Mouse (Mus musculus): ENCODE measurements around the gene Capn15. TPM values are rescaled to one million over a fixed set of nuclear protein-coding genes. Genes with fewer than 3 reads are reported as not detected.

Capn15 gene
- total RNA-seq, 2 experiments from 2014 or later: 14.2 to 14.5 TPM

DNA sequence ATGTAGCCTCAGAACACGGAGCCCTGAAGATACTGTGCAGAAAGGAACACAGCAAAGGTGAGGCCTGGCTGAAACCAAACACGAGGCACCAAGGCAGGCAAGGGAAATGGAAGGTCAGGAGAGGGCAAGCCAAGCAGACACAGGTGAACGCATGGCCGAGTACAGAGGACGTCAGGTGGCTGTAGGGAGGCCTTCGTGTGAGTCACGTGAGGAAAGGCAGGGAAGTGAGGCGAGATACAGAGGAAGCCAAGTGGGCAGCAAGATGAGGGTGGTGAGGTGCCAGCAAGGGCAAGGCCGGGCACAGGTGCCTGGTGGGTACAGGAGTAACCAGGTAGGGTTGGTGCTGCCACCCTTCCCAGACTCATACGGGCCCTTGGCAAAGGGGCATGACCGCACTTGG is 12.8 kb upstream of the Capn15 start:
- no peak for DNase-seq (ENCODE audit: low spot score in 2 of 2)

DNA sequence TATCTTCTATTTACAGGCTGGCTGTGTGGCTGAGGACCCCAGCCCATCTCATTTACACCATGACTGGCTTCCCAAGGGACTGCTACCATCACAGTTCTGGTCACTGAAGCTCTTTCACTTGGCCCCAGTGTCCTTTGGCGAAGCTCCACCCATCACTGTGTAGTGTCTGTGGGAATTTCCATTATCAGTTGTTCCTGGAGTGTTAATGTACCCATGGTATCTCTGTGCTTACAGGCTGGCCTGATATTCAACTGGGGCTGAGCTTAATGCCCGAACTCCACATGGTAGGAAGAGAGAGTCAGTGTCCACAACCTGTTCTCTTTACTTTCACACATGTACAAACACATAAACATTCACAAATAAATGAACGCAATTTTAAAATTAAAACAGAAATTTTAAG is 7.9 kb upstream of the Capn15 start:
- no peak for DNase-seq (ENCODE audit: low spot score in 2 of 2)

DNA sequence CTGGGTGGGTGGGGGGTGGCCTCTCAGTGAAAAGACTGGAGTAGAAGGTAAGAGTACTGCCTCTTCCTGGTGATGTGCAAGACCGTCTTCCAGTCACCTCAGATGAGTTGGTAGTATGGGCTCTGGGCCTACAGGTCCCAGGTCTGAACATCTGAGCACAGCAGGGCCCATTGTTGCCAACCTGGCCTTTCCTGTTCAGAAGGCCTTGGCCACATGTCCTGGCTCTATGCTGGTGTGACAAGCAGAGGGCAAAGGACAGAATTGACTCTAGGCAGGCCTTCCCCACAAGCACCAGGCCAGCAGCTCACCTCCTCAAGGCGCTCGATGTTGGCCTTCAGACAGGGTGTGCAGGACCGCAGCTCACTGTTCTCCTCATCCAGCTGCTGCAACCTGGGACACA is 6.7 kb upstream of the Capn15 start:
- DNase-seq (ENCODE audit: low spot score in 2 of 2): no peak

DNA sequence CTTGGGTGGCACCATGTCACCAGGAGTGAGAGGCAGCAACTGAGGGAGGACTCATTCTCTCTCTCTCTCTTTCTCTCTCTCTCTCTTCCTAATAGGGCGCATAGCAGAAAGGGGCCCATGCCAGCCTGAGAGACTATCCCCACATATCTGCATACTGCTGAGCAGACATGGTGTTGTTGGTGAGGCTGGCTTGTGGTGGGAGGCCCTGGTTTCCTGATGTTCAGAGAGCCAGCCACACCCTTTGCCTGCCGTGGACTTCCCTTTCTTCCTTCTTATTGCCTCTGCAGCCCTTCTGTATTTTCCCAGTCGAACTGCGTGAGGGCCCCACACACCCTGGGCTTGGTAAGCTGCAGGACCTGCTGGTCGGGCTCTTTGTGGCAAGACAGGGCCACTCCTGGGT is 4.7 kb upstream of the Capn15 start:
- no peak for DNase-seq (ENCODE audit: low spot score in 2 of 2)

DNA sequence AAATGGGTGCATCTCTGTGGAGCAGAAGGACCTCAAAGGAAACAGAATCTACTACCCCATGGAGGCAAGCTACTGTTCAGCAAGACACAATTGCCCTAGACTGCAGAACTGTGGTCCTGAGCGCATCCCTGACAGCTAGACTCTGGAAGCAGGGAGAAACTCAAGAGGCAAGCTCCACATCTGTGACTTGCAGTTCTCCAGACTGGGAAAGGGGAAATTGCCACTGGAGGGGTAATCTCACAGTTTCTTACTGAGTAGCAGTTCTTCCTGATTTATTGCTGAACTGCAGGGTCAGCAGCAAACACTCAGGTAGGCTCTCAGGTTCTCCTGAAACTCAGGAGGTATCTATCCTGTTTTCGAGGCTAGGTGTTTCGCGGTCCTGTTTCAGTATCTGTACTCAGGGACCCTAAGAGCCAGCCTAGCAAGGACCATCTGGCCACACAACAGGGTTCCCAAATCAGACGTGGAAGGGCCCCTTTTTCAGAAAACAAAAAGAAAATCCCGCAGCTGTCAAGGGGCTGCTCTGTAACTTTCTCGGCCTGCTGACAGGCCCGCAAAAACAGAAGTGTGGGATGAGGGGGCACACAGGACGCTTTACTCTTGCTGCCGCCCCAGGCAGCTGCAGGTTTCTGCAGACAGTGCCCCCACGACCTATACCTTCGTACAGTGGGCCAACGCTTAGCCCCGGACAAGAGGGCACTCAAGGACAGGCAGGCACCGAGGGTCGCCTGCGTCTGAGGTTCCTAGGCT is 865 bp downstream of the Capn15 start:
- no peak for DNase-seq (ENCODE audit: low spot score in 2 of 2)

DNA sequence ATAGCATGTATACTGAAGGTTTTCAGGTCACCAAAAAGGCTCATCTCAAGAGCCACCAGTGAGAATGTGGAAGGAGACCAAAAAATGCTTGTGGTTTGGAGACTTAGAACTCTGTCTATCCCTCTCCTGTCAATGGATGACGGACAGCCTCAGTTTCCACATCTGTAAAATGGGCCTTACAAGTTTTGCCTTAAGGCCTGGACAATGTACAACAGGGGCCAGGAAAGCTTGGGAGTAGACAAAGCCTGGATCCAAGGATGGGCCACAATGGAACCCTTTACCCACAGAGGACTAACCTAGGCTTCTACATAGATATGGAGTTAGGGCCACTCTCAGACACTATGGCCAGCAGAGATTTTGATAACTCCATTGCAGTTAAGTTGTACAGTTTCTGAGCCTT is 1.5 kb downstream of the Capn15 start:
- DNase-seq (ENCODE audit: low spot score in 2 of 2): no peak

DNA sequence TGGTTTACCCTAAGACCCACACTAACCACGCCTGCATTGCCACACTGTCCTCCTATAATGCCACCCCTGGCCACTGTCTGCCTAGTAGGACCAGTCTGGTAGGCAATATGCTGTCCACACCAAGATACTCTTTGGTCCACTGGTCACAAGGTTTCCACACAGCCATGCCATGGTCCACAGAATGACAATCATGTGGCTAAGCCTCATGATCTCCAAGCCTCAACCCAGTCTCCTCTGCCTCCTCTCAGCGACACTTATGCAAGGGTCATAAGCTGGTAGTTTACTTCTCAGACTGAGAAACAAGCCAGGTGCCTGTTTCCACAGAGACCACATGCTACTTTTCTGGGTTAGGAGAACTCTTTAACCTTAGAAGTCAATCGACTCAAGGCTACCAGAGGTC is 2.7 kb downstream of the Capn15 start:
- DNase-seq (ENCODE audit: low spot score in 2 of 2): no peak

DNA sequence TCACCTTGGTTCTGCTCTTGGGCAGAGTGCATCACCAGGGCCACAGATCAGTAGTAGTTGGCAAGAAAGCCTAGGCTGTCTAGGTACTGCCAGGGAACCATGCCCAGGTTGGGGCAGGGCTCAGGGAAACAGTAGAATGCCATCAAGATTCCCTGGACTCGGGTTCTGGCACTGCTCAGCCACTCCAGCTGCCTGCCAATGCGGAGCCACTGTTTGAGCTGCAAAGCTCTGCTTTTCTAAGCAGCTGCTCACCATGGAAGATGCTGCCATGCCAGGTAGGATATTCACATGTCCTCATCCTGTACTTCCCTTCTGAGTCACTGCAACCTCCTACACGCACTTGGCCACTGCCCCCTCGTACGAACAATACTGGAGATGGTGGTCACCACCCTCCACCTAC is 4.7 kb downstream of the Capn15 start:
- DNase-seq (ENCODE audit: low spot score in 2 of 2): no peak

DNA sequence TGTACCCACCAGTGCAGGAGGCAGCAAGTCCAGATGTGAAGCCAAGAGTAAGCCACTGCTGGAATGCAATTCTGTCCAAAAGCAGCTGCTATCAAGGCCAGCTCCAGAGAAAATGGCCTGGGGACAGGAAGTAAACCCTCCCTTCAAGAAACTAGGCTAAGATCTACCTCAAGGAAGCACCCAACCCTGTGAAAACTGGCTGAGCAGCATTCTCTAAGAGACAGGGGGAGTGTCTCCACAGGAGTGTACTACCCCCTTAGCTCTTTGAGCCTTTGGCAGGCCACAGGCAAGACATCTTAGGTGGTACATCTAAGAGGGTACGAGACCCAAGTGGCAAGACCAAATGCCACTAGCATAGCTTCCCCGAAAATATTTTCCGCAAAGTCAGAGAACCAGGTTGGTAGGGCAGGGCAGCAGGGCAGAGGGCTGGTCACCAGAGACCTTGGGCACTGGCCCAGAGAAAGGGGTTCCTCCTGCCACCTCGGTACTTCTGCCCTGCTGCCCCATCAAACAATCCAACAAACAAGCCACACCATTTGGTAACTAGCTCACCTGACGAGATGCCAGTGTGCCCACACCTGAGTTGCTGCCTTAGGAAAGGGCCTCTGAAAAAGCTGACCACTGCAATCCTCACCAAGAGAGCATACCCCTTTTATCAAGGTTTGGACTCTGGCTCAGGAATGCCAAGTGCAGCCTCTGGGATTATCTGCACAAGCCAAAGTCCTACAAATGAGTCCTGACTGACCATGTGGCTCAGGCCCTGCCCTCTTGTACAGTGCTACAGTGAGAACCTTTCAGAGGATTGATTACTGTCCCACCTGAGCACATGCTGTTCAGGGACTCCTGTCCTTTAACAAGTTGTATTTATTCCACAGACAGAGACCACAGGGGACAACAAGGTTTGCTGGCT is 5.5 kb downstream of the Capn15 start:
- DNase-seq (ENCODE audit: low spot score in 2 of 2): no peak

DNA sequence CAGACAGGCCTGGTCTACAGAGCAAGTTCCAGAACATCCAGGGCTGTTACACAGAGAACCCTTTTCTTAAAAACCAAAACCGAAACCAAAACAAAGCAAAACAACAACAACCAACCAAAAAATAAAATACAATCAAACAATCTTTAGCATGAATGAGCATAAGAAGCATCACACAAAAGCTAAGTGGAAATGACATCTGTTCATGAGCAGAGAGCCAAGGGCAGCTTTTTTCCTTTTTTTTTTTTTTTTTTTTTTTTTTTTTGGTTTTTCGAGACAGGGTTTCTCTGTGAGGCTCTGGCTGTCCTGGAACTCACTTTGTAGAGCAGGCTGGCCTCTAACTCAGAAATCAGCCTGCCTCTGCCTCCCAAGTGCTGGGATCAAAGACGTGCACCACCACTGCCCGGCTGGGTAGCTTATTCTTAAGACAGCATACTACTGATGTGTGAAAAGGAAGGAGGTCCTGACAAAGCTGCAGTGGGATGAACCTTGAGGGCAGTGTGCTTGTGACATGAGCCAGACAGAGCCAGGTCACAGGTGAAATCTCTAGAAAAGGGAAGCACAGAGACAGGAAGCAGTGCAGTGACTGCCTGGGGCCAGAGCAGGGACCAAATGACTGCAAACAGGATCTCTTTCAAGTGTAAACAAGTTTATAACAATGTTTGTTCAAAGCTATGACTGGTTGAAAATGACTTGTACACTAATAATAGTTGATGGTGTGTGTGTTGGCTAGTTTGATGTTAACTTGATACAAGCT is 14.5 kb downstream of the Capn15 start:
- DNase-seq (ENCODE audit: low spot score in 2 of 2): no peak

DNA sequence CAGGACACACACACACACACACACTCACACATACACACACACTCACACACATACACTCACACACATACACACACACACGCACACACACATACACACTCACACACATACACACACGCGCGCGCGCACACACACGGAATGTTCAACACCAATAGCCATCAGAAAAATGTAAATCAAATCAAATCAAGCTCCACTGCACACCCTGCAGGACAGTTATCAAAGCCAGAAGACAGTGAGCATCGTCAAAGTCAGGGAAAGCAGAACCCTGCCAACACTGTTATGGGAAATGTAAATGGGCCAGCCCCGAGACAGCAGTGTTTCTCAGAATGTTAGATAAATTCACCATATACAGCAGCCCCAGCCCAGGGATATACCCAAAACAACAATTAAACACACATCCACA is 15.1 kb downstream of the Capn15 start:
- DNase-seq (ENCODE audit: low spot score in 2 of 2): no peak

DNA sequence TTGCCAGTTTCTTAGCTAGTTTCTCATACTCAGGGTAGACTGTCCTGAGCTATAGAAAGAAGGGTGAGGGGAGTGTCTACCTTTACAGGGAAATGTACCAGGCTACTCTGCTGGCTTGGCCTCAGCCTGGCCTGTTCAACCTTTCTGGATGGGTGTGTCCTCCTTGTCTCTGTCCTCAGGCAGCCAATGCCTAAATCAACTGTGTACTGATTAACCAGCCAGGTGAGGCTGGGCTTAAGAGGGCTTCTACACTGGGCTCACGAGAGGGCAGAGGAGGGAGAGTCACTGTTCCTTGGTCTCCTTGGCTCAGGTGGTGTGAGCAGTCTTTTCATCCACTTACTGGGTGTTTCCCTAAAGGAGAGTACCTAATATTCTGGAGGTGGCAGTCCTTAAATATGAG is 17.4 kb downstream of the Capn15 start:
- no peak for DNase-seq (ENCODE audit: low spot score in 2 of 2)

DNA sequence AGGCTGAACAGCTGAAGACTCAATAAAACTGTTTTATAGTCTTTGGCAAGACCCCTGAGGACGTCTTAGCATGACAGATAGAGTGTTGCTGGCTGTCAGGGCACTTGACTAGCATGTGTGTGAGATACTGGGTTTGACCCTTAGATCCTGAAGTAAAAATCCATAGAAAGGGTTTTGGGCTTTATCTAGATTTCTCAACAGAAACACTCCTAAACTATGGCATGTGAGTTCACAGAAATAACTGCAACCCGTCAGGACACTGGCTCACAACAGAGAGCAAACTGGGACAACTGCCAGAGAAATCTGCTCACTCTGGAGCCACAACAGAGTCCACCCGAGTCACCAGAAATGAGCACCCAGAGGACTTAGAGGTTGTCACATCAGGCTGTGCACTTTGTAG is 17.9 kb downstream of the Capn15 start:
- DNase-seq (ENCODE audit: low spot score in 2 of 2): no peak

DNA sequence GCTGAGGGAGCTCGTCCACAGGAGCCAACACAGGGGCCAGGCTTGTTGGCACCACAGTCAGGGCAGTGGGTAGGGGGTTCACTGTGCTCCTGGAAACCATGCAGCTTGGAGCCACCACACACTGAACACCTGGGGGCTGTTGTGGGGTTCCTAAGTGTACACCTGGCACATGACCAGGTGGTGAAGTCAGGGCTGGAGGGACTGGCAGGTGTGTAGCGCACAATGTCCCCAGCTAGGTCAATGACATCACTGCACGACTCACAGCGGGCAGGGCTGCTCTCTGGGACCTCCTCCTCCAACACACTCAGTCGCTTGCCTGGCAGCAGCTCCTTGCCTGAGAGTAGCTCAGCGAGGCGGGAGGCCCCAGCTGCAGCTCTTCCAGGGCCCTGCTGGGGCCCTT is 21.3 kb downstream of the Capn15 start:
- no peak for DNase-seq (ENCODE audit: low spot score in 2 of 2)

DNA sequence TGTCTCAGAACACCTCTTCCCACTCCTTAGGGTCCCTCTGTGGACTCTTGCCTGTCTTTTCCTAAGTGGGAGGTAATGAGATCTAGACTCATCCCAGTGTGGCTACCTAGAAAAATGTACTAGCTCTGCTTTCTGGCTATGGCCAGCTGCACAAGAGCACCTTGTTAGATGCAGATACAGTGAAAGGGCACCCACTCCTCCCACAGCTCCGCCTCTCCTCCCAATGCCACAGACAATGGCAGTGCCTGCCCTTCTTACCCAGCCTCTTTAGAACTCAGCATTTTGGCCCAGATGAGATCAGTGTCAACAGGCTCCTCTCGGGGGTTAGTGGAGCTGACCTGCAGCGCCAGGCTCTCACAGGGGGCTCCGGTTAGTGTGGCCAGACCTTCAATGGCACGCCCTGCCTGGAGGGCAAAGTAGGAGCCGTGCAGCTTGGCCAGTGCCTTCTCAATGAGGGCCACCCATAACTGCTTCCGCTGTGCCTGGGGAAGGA is 23.1 kb downstream of the Capn15 start:
- no peak for DNase-seq (ENCODE audit: low spot score in 2 of 2)

DNA sequence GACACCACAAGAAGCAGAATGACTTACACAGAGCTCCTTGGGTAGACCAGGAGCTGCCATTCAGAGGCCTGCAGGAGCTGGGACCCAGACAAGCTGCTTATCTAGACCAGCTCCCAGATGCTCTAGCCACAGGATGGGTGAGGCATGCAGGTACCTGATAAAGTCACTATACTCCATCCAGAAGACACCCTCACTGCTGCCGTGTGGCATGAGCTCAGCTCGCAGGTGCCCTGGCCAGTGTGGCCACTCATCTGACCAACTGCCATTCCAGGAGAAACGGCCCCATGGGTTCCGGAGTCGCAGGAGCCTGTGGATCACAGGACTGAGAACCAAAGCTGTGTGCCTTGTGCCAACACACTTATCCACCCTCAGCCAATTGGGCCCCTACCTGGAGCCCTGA is 24.0 kb downstream of the Capn15 start:
- DNase-seq (ENCODE audit: low spot score in 2 of 2): no peak

DNA sequence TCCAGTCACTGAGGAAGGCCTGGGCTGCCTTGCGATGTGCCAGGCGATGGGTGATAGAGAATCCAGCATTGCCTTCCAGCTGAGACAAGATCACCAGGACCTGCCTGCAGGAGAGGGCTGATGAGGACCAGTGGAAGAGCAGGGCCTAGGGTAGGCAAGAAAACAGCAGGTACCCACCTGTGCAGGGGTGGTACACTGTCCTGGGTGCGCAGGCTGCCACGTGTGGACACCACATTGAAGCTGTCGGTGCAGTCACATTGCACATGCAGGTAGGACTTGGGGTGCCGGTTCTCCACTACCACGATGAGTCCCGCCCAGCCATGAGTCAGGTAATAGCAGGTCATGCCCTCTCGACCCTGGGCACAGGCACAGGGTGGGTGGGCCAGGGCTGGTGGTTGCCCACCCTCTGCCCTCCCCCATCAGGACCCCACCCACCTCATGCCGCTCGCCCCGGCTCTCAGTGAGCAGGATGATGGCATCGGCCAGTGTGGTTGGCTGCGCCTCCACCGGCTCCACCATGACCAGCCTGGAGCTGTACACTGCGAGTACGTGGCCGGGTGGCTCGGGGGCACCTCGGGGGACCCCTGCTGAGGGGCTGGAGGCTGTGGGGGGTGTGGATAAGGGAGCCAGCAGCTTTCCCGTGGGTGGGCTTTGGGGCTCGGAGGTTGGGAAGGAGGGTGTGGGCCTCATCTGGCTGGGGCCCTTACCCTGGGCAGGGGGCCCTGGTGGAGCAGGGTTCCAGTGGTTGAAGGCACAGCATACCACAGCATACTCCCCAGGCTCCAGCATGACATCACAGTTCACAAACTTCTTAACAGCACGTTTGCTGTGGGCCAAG is 25.7 kb downstream of the Capn15 start:
- no peak for DNase-seq (ENCODE audit: low spot score in 2 of 2)

DNA sequence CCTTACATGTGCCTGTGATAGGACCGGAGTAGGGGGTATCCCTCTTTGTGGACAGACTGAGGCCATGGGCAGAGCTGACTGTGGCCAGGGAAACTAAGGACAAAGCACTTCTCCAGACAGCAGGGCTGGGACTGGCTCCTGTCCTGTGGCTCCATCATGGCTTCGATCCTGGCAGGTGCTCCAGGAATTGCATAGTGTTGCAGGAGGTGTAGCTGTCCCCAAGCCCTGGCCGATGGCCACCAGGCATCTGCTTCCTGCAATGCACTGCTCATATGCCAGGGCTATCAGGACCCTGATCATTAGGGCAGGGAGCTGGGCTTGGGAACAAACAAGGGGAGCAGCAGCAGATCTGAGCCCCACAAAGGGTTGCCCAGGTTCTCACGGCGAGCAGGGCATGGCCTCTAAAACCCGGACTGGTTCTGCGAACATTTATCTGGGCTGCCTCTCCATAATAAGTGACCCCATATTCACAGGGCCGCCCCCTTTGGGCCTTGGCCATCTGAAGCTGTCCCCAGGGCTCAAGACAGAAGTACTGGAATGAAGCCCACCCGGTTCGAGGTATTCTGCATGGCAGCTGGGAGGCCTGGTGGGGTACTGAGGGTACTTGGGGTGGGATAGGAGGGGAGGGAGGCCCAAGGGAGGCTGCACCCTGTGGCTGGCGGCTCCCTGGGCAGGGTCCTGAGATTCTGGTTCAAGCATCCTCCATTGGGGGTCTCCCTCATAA is 26.7 kb downstream of the Capn15 start:
- DNase-seq (ENCODE audit: low spot score in 2 of 2): no peak

DNA sequence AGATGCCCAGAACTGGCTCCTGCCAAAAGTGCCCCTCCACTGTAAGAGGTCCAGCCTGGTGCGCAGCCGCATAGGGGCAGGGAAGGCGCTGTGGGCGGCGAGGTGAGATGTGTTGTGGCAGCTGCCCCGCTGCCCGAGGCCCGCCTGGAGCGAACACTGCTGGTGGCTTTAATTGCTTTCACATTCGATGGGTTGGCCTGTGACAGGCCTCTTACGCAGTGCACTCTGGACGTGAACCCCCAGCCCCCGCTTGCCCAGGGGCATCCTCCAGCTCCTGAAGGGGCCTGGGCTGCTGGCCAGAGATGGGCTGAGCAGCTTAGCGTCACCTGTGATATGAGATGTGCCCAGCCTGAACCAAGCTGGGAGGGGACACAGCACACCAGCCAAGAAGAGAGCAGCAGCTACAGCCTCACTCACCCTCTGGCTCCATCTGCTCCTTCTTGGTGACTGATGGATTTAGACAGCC is 28.0 kb downstream of the Capn15 start:
- no peak for DNase-seq (ENCODE audit: low spot score in 2 of 2)

DNA sequence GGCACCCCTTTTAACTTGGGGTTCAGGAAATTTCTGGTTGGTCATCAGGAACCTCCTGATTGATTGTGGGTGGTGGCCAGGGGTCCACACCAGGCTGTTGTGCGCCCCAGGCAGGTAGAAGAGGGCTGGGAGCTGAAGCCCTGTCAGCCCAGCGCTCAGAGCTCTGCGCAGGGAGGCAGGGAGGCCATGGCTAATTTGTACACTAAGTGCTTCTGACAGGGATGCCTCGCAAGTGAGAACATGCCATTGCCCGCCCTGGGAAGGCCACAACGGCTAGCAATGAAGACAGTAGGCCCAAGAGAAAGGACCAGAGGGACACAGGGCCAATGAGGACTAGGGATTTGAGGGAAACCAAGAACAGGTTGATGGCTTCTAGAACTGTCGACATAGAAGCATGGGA is 29.0 kb downstream of the Capn15 start:
- DNase-seq (ENCODE audit: low spot score in 2 of 2): no peak

All from gastrocnemius, postnatal 4 days (tissue).